Mouse (Mus musculus) liver, embryonic 16.5 days (tissue): Measurements from ENCODE around the gene Dync2li1. TPM values are rescaled to one million over a fixed set of nuclear protein-coding genes. Genes with fewer than 3 reads are reported as not detected.

ENCODE experiments used
- ATAC-seq: fragments of 200-750 bp; cut with Nextera tagmentation; 2 replicates; pipeline ENCODE4 v1.8.0; 2017; ENCODE audit warnings: low read depth, mild to moderate bottlenecking, moderate number of reproducible peaks, moderate library complexity
- H3K27ac ChIP-seq: fragments of 300-500 bp; sonication (generic); 2 replicates; pipeline ENCODE4 v1.5.1; 2014; ENCODE audit warnings: mild to moderate bottlenecking, low read length
- H3K27me3 ChIP-seq: fragments of 300-500 bp; sonication (generic); 2 replicates; pipeline ENCODE4 v1.6.1; 2014; ENCODE audit warnings: low read depth, low read length, mixed read lengths; ENCODE audit not compliant: control insufficient read depth, insufficient read depth
- H3K36me3 ChIP-seq: fragments of 300-500 bp; sonication (generic); 2 replicates; pipeline ENCODE4 v1.6.1; 2014; ENCODE audit warnings: mild to moderate bottlenecking; ENCODE audit not compliant: control insufficient read depth, insufficient read depth
- H3K4me1 ChIP-seq: fragments of 300-500 bp; sonication (generic); 2 replicates; pipeline ENCODE4 v1.6.1; 2014; ENCODE audit warnings: low read depth, low read length, mixed read lengths; ENCODE audit not compliant: control insufficient read depth
- H3K4me2 ChIP-seq: fragments of 300-500 bp; sonication (generic); 2 replicates; pipeline ENCODE4 v1.6.1; 2014; ENCODE audit warnings: low read depth, low read length, mixed read lengths
- H3K4me3 ChIP-seq: fragments of 300-500 bp; sonication (generic); 2 replicates; pipeline ENCODE4 v1.5.1; 2014; ENCODE audit warnings: low read depth, mild to moderate bottlenecking, low read length
- H3K9ac ChIP-seq: fragments of 300-500 bp; sonication (generic); 2 replicates; pipeline ENCODE4 v1.6.1; 2014; ENCODE audit warnings: low read depth, low read length
- H3K9me3 ChIP-seq: fragments of 300-500 bp; sonication (generic); replicated peaks from 2 replicates; pipeline ENCODE4 v1.6.1; 2016; ENCODE audit warnings: low read length; ENCODE audit not compliant: control insufficient read depth
- WGBS: fragments of 180-500 bp; shearing (Covaris S2); extraction: QIAGEN DNeasy Blood & Tissue Kit; methylation state at CpG from one replicate; pipeline ENCODE4 v1.1.7; 2014; ENCODE audit not compliant: insufficient replicate concordance; 5-methylcytosine and 5-hydroxymethylcytosine counted together
- polyA plus RNA-seq: library from polyadenylated mRNA; unstranded; fragments of >200 nt; fragmentation: Nextera tagmentation; extraction: Ambion mirVana; gene quantifications from 2 replicates; pipeline ENCODE4 v1.2.1, GENCODE M21; 2015

Gene Dync2li1
- polyA plus RNA-seq, 1 experiment from 2014 or later: 2.5 TPM

DNA sequence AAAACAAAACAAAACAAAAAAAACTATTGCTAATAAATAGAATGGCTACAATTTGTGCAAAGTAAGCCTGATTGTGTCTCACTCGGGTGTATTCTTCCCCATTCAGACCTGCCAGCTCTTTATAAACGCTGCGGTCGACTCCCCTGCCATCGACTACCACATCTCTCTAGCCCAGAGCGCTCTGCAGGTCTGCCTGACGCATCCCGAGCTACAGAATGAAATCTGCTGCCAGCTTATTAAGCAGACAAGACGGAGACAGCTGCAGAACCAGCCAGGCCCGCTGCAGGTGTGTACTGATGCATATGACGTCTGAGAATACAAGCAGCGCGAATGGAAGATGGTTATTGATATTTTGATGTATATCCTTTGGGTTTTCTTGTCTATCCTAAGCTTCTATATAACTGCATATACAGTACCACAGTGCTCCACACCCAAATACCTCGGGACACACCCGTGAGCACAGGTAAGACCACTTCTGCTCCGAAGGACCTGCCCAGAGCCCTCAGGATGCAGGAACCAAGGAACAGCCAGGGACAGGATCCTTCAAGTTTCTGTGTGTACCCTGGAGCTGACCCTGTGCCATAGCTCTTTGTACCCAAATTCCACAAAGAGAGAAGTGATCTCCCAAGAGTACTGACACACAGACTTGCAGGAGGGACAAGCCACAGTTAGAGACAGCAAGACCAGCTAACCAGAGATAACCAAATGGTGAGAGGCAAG, 34.7 kb upstream of the Dync2li1 start:
- Histone ChIP-seq H3K4me1 (no peaks in the 10 kb centered on the region), H3K4me2 (no peak overlapping the region), H3K9me3 (no peaks in the 10 kb centered on the region), H3K36me3 (no peaks in the 10 kb centered on the region), H3K27ac (no peak overlapping the region), H3K27me3 (no peaks in the 10 kb centered on the region), H3K9ac (no peak overlapping the region), H3K4me3 (no peak overlapping the region)
- no peak for ATAC-seq
- WGBS: 70% methylated on average over 16 of the region's 16 CpGs

DNA sequence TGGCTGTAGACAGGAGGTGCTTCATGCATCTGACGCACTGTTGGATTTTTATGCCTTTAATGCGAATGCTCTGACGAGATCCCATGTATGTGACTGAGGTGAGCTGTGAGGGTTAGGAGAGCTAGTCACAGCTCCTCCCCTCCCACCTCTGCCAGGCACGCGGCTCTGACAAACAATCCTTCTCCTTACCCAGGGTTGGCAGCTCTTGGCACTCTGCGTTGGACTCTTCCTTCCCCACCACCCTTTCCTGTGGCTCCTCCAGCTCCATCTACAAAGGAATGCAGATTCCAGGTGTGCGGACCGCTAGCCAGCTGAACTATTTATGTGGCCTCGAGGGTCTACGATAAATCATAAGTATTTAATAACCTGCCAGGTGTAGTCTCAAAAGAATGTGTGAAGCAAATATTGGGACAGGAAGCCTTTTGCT, 30.3 kb upstream of the Dync2li1 start:
- Histone ChIP-seq H3K4me3 (no peak overlapping the region), H3K27ac (no peak overlapping the region), H3K9me3 (no peaks in the 10 kb centered on the region), H3K4me1 (no peaks in the 10 kb centered on the region), H3K36me3 (no peaks in the 10 kb centered on the region), H3K9ac (no peak overlapping the region), H3K4me2 (no peak overlapping the region), H3K27me3 (no peaks in the 10 kb centered on the region)
- 50% methylated on average over 10 of the region's 10 CpGs for WGBS
- no peak for ATAC-seq

DNA sequence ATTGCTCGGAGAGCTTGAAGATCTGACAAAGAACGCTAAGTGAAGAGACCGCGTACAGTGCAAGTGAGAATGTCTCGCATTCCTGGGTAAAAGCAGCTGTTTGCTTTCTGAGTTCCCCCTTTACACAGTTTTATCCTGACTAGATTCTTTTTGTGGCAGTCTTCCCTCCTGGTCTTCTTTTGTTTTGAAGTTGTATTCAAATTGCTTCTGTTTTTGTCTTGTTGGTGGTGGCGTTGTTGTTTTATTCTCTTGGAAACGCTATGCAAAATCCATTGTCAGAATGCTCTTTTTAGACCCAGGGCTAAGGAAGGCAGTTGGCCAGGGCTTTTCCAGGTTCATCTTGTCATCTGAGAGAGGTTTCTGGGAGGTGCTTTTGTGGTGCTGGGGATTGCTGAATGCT, 29.8 kb upstream of the Dync2li1 start:
- Histone ChIP-seq H3K27ac (no peak overlapping the region), H3K4me3 (no peak overlapping the region), H3K9me3 (no peaks in the 10 kb centered on the region), H3K4me1 (no peaks in the 10 kb centered on the region), H3K9ac (no peak overlapping the region), H3K36me3 (no peaks in the 10 kb centered on the region), H3K4me2 (no peak overlapping the region), H3K27me3 (no peaks in the 10 kb centered on the region)
- no peak for ATAC-seq
- 75% methylated on average over 7 of the region's 7 CpGs for WGBS

DNA sequence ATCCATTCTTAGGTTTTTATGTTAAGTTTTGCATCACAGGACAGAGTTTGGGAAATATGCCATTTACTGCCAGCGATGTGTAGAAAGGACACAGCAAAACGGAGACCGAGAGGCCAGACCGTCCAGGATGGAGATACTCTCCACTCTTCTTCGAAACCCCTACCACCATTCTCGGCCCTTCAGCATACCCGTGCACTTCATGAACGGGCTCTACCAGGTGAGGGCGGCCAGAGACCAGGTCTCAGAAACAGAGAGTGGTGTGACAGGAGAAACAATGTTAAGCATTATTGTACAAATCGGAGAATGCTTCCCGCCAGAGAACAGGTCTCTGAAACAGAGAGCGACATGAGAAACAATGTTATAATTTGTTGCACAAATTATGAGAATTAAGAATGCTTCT, 28.4 kb upstream of the Dync2li1 start:
- Histone ChIP-seq H3K4me3 (no peak overlapping the region), H3K27me3 (no peaks in the 10 kb centered on the region), H3K9ac (no peak overlapping the region), H3K36me3 (no peaks in the 10 kb centered on the region), H3K27ac (no peak overlapping the region), H3K9me3 (no peaks in the 10 kb centered on the region), H3K4me1 (no peaks in the 10 kb centered on the region), H3K4me2 (no peak overlapping the region)
- ATAC-seq: no peak
- 73% methylated on average over 12 of the region's 12 CpGs for WGBS

DNA sequence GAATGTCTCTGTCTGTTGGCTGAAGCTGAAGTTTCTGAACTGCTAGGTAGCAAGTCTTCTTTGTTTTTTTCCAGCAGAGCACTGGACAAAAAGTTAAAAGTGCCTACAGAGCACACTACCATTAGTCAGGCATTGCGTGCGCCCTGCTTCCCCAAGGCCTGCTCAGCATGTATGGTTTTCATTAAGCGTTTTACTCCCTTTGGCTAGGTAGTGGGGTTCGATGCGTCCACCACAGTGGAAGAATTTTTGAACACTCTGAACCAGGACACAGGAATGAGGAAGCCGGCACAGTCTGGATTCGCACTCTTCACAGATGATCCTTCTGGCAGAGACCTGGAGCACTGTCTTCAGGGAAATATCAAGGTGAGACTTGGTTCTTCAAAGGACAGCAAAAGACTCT, 27.4 kb upstream of the Dync2li1 start:
- no peak overlapping the region for H3K9ac ChIP-seq
- no peak overlapping the region for H3K4me2 ChIP-seq
- no peak for ATAC-seq
- no peak overlapping the region for H3K27ac ChIP-seq
- no peaks in the 10 kb centered on the region for H3K9me3 ChIP-seq
- WGBS: 70% methylated on average over 7 of the region's 7 CpGs
- no peaks in the 10 kb centered on the region for H3K27me3 ChIP-seq
- H3K4me3 ChIP-seq: no peak overlapping the region
- H3K36me3 ChIP-seq: no peaks in the 10 kb centered on the region
- no peaks in the 10 kb centered on the region for H3K4me1 ChIP-seq

DNA sequence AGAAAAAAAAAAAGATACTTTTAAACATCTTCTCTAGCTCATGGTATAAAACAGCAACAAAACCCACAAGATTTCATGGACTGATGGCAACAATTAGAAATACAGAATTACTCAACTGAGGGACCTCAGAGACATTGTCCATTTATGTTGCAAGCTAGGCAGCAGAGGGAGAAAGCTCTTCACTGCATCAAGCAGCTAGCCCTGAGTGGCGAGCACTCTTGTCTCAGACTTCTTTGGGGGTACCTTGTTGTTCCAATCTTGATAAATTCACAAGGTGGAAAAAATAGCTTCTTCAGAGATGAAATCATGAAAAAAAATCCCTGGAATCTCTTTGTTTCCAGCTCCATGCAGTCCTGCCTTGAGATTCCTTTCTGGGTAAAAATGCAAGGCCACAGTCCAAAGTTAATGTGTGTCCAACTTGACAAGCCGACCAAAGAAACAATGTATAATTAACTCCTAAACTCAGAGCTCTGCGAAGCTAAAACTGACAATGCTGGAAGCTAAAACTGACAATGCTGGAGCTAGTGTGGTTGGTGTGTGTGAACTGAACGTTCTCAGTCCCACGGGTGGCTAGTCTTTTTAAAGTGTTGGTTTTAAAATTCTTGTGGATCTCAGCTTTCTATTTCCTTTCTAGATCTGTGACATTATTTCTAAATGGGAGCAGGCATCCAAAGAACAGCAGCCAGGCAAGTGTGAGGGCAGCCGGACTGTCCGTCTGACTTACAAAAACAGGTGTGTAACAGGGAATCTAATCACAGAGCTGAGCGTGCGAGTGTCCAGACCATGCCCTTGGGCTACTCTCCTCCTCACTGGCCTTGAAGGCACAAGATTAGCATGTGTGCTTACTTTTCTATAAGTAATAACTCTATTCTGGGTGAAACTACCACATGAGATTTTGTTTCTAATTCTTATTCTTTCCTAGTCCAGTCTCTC, 26.0 kb upstream of the Dync2li1 start:
- no peak overlapping the region for H3K27ac ChIP-seq
- no peaks in the 10 kb centered on the region for H3K27me3 ChIP-seq
- no peaks in the 10 kb centered on the region for H3K4me1 ChIP-seq
- no peaks in the 10 kb centered on the region for H3K9me3 ChIP-seq
- 62% methylated on average over 9 of the region's 9 CpGs for WGBS
- H3K9ac ChIP-seq: no peak overlapping the region
- H3K4me2 ChIP-seq: no peak overlapping the region
- no peak for ATAC-seq
- H3K4me3 ChIP-seq: no peak overlapping the region
- H3K36me3 ChIP-seq: no peaks in the 10 kb centered on the region

DNA sequence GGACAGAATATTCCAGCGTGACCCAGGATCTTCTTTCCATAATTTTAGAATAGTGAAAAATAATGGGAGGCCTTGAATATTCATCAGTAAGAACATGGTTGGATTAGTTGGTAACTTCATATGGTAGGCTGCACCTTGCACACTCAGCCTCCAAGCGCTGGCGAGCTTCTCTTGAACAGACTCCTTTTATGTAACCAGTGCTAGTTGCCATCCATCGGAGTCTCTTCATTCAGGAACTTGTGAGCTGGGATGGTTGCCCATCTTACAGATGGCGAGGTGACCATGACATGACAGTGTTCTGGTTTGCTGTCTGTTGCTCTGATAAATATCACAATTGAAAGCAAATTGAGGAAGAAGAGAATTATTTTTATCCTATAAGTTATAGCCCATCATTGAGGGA, 24.5 kb upstream of the Dync2li1 start:
- WGBS: 62% methylated on average over 5 of the region's 5 CpGs
- H3K9me3 ChIP-seq: no peaks in the 10 kb centered on the region
- H3K4me1 ChIP-seq: no peaks in the 10 kb centered on the region
- H3K9ac ChIP-seq: no peak overlapping the region
- H3K4me2 ChIP-seq: no peak overlapping the region
- H3K27me3 ChIP-seq: no peaks in the 10 kb centered on the region
- H3K36me3 ChIP-seq: no peaks in the 10 kb centered on the region
- no peak overlapping the region for H3K4me3 ChIP-seq
- ATAC-seq: no peak
- no peak overlapping the region for H3K27ac ChIP-seq

DNA sequence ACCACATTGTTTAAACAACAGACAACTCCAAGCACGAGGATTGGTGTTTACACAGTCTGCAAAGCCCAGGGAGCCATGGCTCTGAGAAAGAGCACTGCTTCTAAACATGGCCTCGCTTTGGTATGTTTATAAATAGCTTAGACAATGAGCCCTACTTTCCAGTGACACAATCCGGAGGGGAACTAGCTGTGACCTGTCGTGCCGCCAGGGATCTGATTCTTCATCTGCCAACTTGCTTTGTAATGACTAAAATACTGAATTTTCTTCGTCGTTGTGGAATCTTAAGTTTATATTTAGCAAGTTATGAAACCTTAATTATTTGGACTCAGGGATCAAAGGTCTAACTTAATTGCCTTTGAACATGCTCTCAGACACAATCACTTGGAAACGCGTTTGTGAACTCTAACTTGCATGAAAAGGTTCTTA, 23.1 kb upstream of the Dync2li1 start:
- Histone ChIP-seq H3K27ac (no peak overlapping the region), H3K4me1 (no peaks in the 10 kb centered on the region), H3K9ac (no peak overlapping the region), H3K4me3 (no peak overlapping the region), H3K27me3 (no peaks in the 10 kb centered on the region), H3K36me3 (no peaks in the 10 kb centered on the region), H3K9me3 (no peaks in the 10 kb centered on the region), H3K4me2 (no peak overlapping the region)
- 56% methylated on average over 9 of the region's 9 CpGs for WGBS
- ATAC-seq: no peak
